Mouse (Mus musculus) thymus, adult 18-20 months (tissue): ENCODE results near the gene Smc5.

Source experiments
- DNase-seq, 2 experiments: peaks; one replicate each; pipeline ENCODE4 v3.0.0; 2022; ENCODE audit warnings: mixed read lengths in 2 of 2

Smc5 gene

GRCm38 (mm10) chr19:23188986-23189385 lies 84.7 kb downstream of the Smc5 start:
- no peak for DNase-seq

- no peak for DNase-seq
Observed at GRCm38 (mm10) chr19:23187732-23188131, 86.0 kb downstream of the Smc5 start.

GRCm38 (mm10) chr19:23184068-23184467 lies 89.6 kb downstream of the Smc5 start:
- DNase-seq: no peak

- no peak for DNase-seq
Observed at GRCm38 (mm10) chr19:23183493-23183892, 90.2 kb downstream of the Smc5 start.

- DNase-seq: no peak
Observed at GRCm38 (mm10) chr19:23178533-23178932, 95.2 kb downstream of the Smc5 start.

- DNase-seq: no peak
Observed at GRCm38 (mm10) chr19:23175511-23175910, 98.2 kb downstream of the Smc5 start.

GRCm38 (mm10) chr19:23175090-23175489 lies 98.6 kb downstream of the Smc5 start:
- DNase-seq: no peak

- DNase-seq: no peak
Observed at GRCm38 (mm10) chr19:23171136-23171535, 102.6 kb downstream of the Smc5 start.

GRCm38 (mm10) chr19:23170476-23170875 lies 103.2 kb downstream of the Smc5 start:
- no peak for DNase-seq

GRCm38 (mm10) chr19:23169659-23170050 lies 104.0 kb downstream of the Smc5 start:
- DNase-seq: no peak

GRCm38 (mm10) chr19:23168899-23169658 lies 104.6 kb downstream of the Smc5 start:
- no peak for DNase-seq

- DNase-seq: no peak
Observed at GRCm38 (mm10) chr19:23166550-23167284, 107.0 kb downstream of the Smc5 start.

- no peak for DNase-seq
Observed at GRCm38 (mm10) chr19:23164651-23165240, 109.0 kb downstream of the Smc5 start.

GRCm38 (mm10) chr19:23163361-23163760 lies 110.3 kb downstream of the Smc5 start:
- no peak for DNase-seq

- DNase-seq: no peak
Observed at GRCm38 (mm10) chr19:23162877-23163276, 110.8 kb downstream of the Smc5 start.

- no peak for DNase-seq
Observed at GRCm38 (mm10) chr19:23162387-23162809, 111.3 kb downstream of the Smc5 start.

- DNase-seq: no peak
Observed at GRCm38 (mm10) chr19:23159780-23160395, 113.8 kb downstream of the Smc5 start.
